Mouse (Mus musculus) spleen, postnatal 4 days (tissue): ENCODE results near the gene Swt1.

ENCODE experiments used
- DNase-seq, 2 experiments: peaks; one replicate each; pipeline ENCODE4 v3.0.0; 2022; ENCODE audit warnings: low spot score in 2 of 2

Gene Swt1

GRCm38 (mm10) chr1:151320408-151320807 lies 107.8 kb downstream of the Swt1 start:
- DNase-seq, result no peak

GRCm38 (mm10) chr1:151319267-151319666 lies 109.0 kb downstream of the Swt1 start:
- DNase-seq, result no peak
